Mouse (Mus musculus) left cerebral cortex, postnatal 4 days (tissue): ENCODE measurements at regions not wholly inside any gene's neighbourhood (a gene's known extent, or its start where the extent isn't known, plus 50 kb on each side); places are given as distances from the start of the nearest gene placed in this dataset.
"Not testable (repeated sequence)": the region's sequence is repeated elsewhere in the genome, so short reads cannot be mapped to it uniquely, and the experiment has no call there.

ENCODE experiments used
- DNase-seq: peaks from one replicate; pipeline ENCODE4 v3.0.0-alpha.2; 2022
- intact Hi-C: fragments of 180-260 bp; cut with DNase I; formaldehyde crosslinking; loops from one replicate; pipeline ENCODE4 v1.15.1; 2025

DNA sequence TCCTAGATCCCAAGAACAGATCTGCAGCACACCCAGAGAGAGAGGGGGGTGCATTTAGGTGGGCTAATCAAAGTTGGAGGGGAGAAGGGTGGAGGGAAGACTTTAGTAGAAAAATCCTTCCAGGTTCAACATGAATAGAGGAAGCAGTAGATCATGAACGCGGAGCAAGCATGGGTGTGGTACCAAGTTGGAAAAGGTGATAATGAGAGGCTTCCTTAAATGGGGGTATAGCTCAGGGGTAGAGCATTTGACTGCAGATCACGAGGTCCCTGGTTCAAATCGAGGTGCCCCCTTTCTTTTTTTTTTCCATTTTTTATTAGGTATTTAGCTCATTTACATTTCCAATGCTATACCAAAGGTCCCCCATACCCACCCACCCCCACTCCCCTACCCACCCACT, 54.0 kb upstream of the Krba1 start:
- intact Hi-C loops, DNase-seq: not testable (repeated sequence)

DNA sequence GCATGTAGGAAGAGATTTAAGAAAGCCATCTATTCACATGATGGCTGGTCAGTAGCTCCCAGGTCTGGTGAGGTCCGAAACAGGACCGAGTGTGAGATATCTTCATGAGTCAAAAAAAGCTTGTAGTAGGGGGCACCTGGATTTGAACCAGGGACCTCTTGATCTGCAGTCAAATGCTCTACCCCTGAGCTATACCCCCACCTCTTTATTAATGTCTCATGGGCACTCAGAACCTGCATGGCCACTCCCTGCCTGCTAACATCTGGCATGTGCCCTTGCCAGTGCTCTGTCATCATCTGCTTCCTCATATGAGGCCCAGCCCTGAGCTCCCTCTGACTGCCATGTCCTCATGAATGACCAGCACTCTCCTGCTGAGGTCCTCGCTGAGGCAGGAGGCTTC, 58.4 kb upstream of the Krba1 start:
- intact Hi-C loops, DNase-seq: not testable (repeated sequence)

DNA sequence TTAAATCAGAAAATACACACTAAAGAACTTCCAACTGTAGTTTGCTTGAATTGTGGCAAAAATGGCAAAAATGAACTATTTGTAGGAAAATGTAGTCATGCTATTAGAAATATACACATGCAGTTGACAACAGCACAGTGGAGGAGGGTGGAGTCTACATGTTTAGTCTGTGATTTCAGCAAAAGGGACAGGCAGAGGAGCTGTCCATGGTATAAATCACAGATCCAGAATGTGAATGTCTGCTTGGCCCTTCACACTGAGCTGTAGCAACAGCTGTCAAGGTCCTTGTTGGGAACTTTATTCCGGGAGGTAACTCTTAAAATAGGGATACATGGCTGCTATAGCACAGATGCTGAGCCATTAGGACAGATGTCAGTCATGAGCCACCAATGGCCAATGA, 107.4 kb upstream of the Krba1 start:
- no peak for DNase-seq
- intact Hi-C loops = no loop called here

DNA sequence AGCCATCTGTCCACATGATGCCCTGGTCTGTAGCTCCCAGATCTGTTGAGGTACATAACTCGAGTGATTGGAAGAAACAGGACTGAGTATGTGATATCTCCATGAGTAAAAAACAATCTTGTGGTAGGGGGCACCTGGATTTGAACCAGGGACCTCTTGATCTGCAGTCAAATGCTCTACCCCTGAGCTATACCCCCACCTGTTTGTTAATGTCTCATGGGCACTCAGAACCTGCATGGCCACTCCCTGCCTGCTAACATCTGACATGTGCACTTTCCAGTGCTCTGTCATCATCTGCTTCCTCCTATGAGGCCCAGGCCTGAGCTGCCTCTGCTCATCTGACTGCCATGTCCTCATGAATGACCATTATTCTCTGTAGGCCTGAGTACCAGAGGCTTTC, 115.7 kb upstream of the Krba1 start:
- intact Hi-C loops, DNase-seq: not testable (repeated sequence)

DNA sequence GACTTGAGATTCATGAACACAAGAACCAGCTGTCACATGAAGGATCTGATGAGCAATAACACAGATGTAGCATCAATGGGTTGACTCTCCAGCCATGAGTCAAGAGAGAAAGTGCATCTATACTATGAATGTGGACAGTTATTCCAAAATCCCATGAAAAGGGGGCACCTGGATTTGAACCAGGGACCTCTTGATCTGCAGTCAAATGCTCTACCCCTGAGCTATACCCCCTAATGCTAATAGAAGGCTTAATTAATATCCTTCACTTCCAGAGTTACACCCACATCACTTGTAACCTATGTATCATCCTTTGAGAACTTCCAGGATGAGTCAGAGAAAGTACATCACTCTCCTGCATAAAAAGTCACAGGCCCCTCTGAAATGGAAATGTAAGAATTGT, 133.8 kb upstream of the Krba1 start:
- intact Hi-C loops = not testable (repeated sequence)

DNA sequence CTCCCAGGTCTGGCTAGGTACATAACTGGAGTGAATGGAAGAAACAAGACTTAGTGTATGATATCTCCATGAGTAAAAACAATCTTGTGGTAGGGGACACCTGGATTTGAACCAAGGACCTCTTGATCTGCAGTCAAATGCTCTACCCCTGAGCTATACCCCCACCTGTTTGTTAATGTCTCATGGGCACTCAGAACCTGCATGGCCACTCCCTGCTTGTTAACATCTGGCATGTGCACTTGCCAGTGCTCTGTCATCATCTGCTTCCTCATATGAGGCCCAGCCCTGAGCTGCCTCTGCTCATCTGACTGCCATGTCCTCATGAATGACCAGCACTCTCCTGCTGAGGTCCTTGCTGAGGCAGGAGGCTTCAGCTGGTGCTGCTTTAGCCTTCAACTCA, 142.4 kb upstream of the Krba1 start:
- DNase-seq, intact Hi-C loops: not testable (repeated sequence)

More for the DNA sequence above, 133.8 kb upstream of the Krba1 start:
- DNase-seq = not testable (repeated sequence)

DNA sequence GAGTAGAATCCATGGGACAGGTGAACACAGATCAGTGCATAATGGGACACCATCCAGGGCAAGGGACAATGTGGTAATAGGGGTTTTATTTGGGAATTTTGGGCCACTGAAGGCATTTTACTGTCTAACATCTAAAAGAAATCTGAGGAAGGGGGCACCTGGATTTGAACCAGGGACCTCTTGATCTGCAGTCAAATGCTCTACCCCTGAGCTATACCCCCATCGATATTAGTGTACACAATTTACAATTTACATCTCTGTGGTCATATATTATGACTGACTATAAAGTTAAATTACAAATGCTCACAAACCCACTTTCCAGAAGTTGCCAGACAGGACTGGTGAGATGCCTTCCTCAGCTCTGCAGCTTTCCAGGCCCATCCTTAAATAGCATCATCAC, 143.4 kb upstream of the Krba1 start:
- intact Hi-C loops = no loop called here
- DNase-seq = no peak

DNA sequence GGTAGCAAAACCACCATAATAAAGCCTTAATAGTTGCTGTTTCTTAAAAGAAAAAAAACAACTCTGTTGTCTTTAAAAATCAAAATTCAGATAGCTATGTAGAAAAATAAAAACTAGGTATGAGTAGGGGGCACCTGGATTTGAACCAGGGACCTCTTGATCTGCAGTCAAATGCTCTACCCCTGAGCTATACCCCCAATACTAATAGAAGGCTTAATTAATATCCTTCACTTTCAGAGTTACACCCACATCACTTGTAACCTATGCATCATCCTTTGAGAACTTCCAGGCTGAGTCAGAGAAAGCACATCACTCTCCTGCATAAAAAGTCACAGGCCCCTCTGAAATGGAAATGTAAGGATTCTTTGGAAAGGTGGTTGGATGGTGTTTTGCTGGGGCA, 151.2 kb upstream of the Krba1 start:
- DNase-seq, intact Hi-C loops: not testable (repeated sequence)

DNA sequence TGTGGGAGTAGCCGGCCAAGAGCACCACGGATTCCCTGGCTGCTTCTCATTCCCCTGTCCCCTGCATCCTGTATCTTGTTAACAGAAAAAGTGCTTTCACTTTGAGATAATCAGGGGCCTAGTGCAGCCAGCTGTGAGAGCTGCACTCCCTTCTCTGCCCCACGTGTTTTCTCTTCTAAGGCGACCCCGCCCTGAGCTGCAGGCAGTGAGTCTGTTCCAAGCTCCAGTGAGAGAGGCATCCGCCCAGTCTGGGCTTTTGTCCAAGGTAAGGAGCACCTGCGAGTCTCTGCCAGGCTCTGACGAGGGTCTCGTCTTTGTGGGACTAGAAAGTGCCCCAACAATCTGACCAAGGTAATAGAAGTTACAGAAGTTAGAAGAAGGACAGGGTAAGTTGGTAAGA, 141.0 kb upstream of the Zfp746 start:
- intact Hi-C loops = no loop called here
- DNase-seq = peak; percentile 19

DNA sequence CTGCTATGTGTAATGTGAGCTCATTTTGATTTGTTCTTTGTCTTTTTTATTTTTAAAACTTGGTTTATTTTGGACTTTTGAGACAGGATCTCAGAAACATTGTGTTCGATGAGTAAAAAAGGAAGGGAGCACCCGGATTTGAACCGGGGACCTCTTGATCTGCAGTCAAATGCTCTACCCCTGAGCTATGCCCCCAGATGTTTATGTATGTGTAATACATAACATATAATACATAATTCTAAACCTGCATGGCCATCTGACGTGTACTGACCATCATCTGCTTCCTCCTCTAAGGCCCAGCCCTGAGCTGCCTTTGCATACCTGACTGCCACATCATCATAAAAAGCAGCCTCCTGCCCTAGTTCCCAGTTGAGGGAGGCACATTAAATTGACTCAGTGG, 137.8 kb upstream of the Zfp746 start:
- intact Hi-C loops = no loop called here
- no peak for DNase-seq

DNA sequence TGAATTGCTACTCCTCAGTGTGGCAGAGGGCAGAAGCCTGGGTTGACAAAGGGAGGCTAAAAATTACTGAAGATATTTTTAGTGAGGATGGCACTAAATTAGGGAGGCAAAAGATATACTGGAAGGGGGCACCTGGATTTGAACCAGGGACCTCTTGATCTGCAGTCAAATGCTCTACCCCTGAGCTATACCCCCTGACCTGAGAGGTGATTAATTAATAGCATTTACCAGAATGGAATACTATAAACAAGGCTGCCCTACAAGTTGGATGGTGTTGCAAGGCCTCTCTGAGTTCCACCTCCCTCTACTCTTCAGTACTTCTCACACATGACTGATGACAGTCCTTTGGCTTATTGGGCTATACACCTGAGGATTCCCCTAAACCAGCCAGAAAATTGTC, 136.6 kb upstream of the Zfp746 start:
- no peak for DNase-seq
- intact Hi-C loops = no loop called here

DNA sequence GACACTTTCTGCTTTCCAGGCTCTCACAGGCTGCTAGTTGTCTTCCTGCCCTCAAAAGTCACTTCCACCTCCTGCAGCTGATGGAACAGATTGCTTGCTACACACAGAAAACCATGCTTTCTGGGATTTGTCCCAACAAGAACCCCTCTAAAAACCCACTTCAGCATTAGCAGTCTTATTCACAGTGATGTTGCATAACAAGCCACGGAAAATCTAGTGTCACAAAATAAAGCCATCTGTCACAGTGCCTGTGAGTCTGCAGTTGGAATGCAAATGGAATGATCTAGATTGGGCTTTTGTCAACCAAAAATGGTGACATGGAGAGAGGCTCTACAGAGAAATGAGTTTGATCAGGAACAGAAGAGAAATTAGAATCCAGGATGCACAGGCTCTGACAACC, 135.4 kb upstream of the Zfp746 start:
- DNase-seq, intact Hi-C loops: not testable (repeated sequence)

DNA sequence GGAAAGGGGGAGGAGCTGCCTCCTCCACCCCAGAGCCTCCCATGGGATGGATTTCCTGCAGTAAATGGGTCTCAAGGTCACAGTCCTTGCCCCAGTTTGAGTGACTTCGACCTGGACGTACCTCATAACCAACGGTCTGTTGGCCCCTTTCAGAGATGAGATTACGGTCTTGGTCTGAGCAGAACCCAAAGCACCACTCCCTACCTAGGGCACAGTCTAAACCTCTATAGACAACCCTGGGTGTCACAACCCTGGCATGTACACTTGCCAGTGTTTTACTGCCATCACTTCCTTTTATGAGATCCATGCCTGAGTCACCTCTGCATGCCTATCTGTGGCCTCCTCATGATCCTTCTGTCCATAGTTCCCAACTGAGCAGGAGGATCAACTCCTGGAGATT, 128.8 kb upstream of the Zfp746 start:
- intact Hi-C loops = no loop called here

DNA sequence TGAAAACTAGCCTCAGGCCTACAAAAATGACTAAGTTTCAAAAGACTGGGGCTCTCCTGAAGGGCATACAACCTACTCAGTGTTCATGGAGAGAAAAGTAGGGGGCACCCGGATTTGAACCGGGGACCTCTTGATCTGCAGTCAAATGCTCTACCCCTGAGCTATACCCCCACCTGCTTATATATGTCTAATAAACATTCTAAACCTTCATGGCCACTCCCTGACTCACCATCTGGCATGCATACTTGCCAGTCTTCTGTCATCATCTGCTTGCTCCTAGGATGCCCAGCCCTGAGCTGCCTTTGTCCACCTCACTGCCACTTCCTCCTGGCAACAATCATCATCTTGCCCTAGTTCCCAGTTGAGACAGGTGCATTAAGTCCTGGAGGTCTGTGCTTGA, 123.3 kb upstream of the Zfp746 start:
- no peak for DNase-seq
- intact Hi-C loops = no loop called here

More for the DNA sequence above, 128.8 kb upstream of the Zfp746 start:
- DNase-seq = no peak

DNA sequence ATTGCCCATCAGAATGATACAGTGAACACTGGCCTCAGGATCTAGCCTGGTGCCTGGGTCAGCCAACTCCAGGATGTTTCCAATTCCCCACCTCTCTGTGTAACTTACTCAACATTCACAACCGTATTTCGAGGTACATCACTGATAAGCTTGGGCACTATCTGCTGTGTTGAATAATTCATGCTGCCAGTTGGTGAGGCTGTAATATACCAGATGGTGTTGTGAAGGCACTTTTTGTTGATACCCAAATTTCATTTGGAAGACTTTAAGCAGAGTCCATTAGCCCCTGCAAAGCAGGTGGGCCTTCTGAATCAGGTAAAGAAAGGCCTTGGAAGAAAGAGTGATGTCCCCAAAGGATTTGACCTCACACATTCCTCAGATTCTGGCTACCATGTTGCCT, 122.7 kb upstream of the Zfp746 start:
- intact Hi-C loops = no loop called here
- no peak for DNase-seq

DNA sequence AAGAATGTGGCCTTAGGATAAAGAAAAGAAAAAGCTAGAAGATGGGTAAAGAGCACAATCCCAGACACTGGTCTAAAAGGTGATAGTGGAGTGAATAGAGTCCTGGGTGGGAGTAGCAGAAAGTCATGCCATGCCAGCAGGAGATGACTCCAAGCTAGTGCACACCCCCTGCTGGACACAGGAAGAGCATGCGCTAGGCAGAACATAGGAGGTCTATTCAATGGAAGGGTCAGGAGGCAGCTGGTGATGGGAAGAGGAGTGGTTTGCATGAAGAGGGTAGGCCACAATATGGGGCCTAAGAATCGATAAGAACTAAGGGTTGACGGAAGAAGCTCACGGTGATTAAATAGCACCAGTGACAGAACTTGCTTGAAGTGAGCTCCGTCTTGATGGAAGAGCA, 119.3 kb upstream of the Zfp746 start:
- DNase-seq = no peak
- intact Hi-C loops = no loop called here

DNA sequence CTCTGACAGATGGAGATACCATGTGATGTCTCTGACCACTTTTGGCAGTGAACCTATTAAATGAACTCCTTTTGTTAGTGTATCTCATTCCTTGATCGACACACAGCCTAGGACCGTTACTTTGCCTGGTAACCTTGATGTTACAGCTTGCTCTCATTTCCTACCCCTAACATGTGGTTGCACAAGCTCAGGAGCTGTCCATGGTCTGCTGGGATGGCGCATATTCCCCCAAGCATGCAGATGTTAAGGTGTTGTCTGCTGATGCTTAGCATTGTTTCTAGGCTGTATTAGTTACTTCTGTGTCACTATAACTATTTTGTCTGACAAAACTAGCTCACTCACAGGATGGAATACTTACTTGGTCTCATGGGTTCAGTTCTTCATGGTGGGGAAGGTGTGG, 113.6 kb upstream of the Zfp746 start:
- intact Hi-C loops = no loop called here
- no peak for DNase-seq

DNA sequence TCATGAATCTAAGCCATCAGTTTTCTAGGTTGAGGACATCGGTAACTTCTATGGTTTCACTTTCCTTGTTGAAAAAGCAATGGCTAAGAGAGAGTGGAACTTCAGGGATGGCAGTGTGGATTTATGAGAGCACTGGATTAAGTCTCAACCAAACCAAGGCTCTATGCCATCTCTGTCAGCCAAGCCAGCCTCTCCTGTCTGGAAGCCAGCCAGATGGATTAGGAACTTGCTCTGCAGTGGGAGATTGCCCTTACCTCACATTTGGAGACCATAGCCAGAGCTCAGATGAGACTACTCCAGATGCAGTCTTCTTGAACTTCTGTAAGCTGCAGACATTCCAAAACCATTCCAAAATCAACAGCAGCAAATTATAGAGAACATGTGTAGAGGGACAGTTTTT, 112.4 kb upstream of the Zfp746 start:
- no peak for DNase-seq
- intact Hi-C loops = no loop called here

DNA sequence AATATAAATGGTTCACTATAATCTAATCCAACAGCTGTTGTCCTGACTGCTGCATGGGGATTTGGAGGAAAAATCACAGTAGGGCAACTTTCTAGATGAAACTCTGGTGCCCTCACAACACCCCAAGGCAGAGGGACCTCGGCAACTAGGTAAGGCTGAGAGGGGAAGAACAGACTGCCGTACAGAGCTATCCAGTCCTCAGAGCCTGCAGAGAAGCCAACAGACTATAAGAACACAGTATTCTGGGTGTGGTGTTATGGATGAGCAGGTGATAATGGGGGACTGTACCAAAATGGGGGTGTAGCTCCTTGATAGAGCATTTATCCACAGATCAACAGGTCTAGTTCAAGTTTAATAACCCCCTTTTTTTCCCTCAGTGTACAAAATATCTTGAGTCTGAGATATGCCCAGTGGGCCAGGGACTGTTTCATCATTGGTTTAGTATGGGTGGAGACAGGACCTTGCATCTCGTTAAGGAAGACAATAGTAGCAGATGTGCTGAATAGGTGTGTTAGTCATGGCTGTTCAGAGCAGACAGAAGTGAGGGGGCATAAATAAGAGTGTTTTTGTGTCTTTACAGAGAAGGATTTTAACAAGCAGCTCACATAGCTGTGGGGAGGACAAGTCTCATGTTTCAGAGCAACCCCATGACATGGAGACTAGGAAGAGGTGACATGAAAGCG, 111.4 kb upstream of the Zfp746 start:
- intact Hi-C loops = no loop called here
- DNase-seq = no peak

DNA sequence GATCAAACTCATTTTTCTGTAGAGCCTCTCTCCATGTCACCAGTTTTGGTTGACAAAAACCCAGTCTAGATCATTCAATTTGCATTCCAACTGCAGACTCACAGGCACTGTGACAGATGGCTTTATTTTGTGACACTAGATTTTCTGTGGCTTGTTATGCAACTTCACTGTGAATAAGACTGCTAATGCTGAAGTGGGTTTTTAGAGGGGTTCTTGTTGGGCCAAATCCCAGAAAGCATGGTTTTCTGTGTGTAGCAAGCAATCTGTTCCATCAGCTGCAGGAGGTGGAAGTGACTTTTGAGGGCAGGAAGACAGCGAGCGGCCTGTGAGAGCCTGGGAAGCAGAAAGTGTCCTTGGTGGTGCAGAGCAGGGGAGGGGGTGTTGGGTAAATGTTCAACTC, 102.0 kb upstream of the Zfp746 start:
- intact Hi-C loops, DNase-seq: not testable (repeated sequence)

DNA sequence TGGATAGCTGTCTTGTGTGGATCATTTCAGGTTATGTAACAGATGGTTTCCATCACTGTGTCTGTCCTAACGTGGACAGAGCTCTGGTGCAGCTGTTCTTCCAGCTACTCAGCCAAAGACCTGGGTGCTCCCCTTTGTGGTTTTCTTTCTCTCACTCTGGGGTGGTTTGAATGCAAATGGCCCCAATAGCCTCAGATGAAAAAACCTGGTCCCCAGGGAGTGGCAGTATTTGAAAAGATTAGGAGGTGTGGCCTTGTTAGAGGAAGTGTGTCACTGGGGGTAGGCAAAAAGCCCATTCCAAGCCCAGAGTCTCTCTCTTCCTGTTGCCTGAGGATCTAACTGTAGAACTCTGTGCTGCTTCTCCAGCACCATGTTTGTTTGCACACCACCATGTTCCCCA, 98.9 kb upstream of the Zfp746 start:
- intact Hi-C loops = no loop called here
- DNase-seq = no peak

DNA sequence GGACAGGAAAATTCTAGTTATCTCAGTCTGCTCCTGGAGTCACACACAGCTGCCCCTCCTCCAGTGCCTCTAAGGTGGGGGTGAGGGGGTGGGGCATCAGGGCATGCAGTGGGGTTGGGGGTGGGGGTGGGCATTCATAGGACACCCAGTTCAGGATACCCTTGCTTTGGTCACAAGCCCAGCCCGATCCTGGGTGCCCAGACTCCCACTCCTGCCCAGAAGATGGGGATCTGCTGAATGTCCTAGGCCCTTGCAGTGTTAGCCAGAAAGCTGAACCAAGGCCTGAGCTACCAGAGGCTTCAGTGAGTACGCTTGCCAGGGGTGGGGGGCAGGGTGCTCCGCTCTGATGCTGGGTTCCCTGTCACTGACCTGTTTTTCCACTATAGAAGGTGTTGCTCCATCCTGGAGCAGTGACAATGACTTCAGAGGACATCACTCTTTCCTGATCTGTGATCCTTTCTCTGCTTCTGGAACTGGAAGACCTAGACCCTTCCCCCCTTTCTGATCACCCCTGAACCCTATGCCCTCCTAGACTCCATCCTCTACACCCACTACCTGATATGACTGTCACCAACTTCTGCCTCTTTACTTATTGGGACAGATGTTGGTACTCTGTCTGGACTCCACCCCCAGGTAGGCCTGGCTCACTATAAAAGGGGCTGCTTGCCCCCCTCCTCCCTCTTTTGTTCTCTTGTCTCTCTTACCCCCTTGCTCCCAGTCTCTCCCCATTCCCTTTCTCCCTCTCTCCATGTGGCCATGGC, 92.1 kb upstream of the Zfp746 start:
- intact Hi-C loops = loop anchor here (5.0 kb wide), 3 partner anchors 219 to 464 kb away; partner anchors contain the start of gene Krba1
- DNase-seq = peak; percentile 18
